Mouse (Mus musculus): ENCODE measurements around the gene Cnot11.

DNA sequence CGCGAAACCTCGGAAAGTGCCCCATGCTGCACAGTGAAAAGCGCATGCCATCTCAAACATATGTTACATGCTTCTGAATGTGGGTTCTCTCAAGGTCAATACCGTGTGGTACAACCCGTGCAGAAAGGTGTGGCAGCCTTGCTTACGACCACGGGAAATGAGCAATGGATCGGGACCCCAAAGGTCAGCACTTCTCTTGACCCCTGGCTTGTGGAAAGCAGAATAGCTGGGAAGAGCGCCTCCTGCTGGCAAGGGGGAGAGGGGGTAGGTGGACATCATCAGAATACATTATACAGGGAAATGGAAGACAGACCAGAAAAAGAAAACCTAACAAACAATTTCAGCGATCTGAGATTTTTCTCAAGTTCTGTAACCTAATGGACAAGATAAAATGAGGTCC lies 37.0 kb upstream of the Cnot11 start:
- TF ChIP-seq CTCF (IDR thresholded peaks at IDR 0.05; ENCODE audit: control insufficient read depth, insufficient read depth, low read length), result peak; percentile 43; the same call in 1 of the 2 replicates
- TF ChIP-seq POLR2A (IDR thresholded peaks at IDR 0.05; ENCODE audit: borderline replicate concordance, control insufficient read depth, low read depth, low read length), result no peak
